Mouse (Mus musculus) heart, embryonic 14.5 days (tissue): ENCODE data around the gene E130114P18Rik. TPM values are rescaled to one million over a fixed set of nuclear protein-coding genes. Genes with fewer than 3 reads are reported as not detected.

Source experiments
- ATAC-seq: fragments of 200-750 bp; cut with Nextera tagmentation; 2 replicates; pipeline ENCODE4 v1.8.0; 2017; ENCODE audit warnings: low read depth, moderate TSS enrichment; ENCODE audit not compliant: insufficient number of reproducible peaks, insufficient read depth, low FRiP score
- H3K27ac ChIP-seq, 2 experiments: fragments of 200-500 bp in 1 of 2; fragments of 300-500 bp in 1 of 2; sonication (generic) in 1 of 2; replicated peaks in 1 of 2; 2 replicates each; pipeline ENCODE4 v1.5.1; 2012 to 2014; ENCODE audit warnings: low read depth in 2 of 2, low read length in 2 of 2, control low read depth in 1 of 2, mild to moderate bottlenecking in 1 of 2, mixed read lengths in 1 of 2; ENCODE audit not compliant: control insufficient read depth in 1 of 2, insufficient read depth in 1 of 2
- H3K27me3 ChIP-seq: fragments of 300-500 bp; sonication (generic); 2 replicates; pipeline ENCODE4 v1.6.1; 2014; ENCODE audit warnings: mild to moderate bottlenecking, low read length, control low read depth; ENCODE audit not compliant: control insufficient read depth, insufficient read depth
- H3K36me3 ChIP-seq: fragments of 300-500 bp; sonication (generic); 2 replicates; pipeline ENCODE4 v1.6.1; 2014; ENCODE audit warnings: mild to moderate bottlenecking, control low read depth, low read length, mixed read lengths; ENCODE audit not compliant: control insufficient read depth, insufficient read depth
- H3K4me1 ChIP-seq, 2 experiments: fragments of 200-500 bp in 1 of 2; fragments of 300-500 bp in 1 of 2; sonication (generic) in 1 of 2; 2 replicates each; pipeline ENCODE4 v1.6.1; 2012 to 2014; ENCODE audit warnings: low read length in 2 of 2, control low read depth in 1 of 2, mixed read lengths in 1 of 2; ENCODE audit not compliant: control insufficient read depth in 2 of 2, insufficient read depth in 2 of 2
- H3K4me2 ChIP-seq: fragments of 300-500 bp; sonication (generic); 2 replicates; pipeline ENCODE4 v1.6.1; 2014; ENCODE audit warnings: mild to moderate bottlenecking, low read length
- H3K4me3 ChIP-seq, 2 experiments: fragments of 200-500 bp in 1 of 2; fragments of 300-500 bp in 1 of 2; sonication (generic) in 1 of 2; 2 replicates each; pipeline ENCODE4 v1.5.1; 2012 to 2014; ENCODE audit warnings: low read length in 2 of 2, mild to moderate bottlenecking in 2 of 2, control low read depth in 1 of 2, low read depth in 1 of 2, moderate library complexity in 1 of 2; ENCODE audit not compliant: control insufficient read depth in 1 of 2, insufficient read depth in 1 of 2
- H3K9ac ChIP-seq: fragments of 300-500 bp; sonication (generic); 2 replicates; pipeline ENCODE4 v1.6.1; 2014; ENCODE audit warnings: mild to moderate bottlenecking, low read length
- H3K9me3 ChIP-seq: fragments of 300-500 bp; sonication (generic); 2 replicates; pipeline ENCODE4 v1.6.1; 2016; ENCODE audit warnings: low read length, control low read depth; ENCODE audit not compliant: control insufficient read depth
- WGBS: fragments of 180-500 bp; shearing (Covaris S2); extraction: QIAGEN DNeasy Blood & Tissue Kit; methylation state at CpG from one replicate; pipeline ENCODE4 v1.1.7; 2014; 5-methylcytosine and 5-hydroxymethylcytosine counted together
- polyA plus RNA-seq: library from polyadenylated mRNA; unstranded; fragments of >200 nt; fragmentation: Nextera tagmentation; extraction: Ambion mirVana; gene quantifications from 2 replicates; pipeline ENCODE4 v1.2.1, GENCODE M21; 2014

Gene E130114P18Rik
- polyA plus RNA-seq, 1 experiment from 2014 or later, result 0.59 TPM

GRCm38 (mm10) chr4:97636569-97636968, 141.3 kb downstream of the E130114P18Rik start:
- no peak overlapping the region for H3K9ac ChIP-seq
- H3K27ac ChIP-seq, result no peak overlapping the region
- no peak for ATAC-seq
- peaks cover 7% of the 10 kb centered on the region in 2 experiments; a peak in 3 of 4 replicates for H3K4me1 ChIP-seq
- no peak overlapping the region for H3K4me3 ChIP-seq
- no peaks in the 10 kb centered on the region for H3K27me3 ChIP-seq
- no peak overlapping the region for H3K4me2 ChIP-seq
- no peaks in the 10 kb centered on the region for H3K9me3 ChIP-seq
- WGBS, result 87% methylated on average over 1 of the region's 1 CpGs
- no peaks in the 10 kb centered on the region for H3K36me3 ChIP-seq

GRCm38 (mm10) chr4:97635757-97636292, 142.1 kb downstream of the E130114P18Rik start:
- Histone ChIP-seq H3K27ac (no peak overlapping the region), H3K4me1 (peaks cover 7% of the 10 kb centered on the region in 2 experiments; a peak in 3 of 4 replicates), H3K9ac (no peak overlapping the region), H3K4me3 (no peak overlapping the region), H3K36me3 (no peaks in the 10 kb centered on the region), H3K4me2 (no peak overlapping the region), H3K9me3 (no peaks in the 10 kb centered on the region), H3K27me3 (no peaks in the 10 kb centered on the region)
- ATAC-seq, result no peak
- 62% methylated on average over 1 of the region's 1 CpGs for WGBS

- H3K27me3 ChIP-seq, result no peaks in the 10 kb centered on the region
- no peak overlapping the region for H3K4me2 ChIP-seq
- H3K36me3 ChIP-seq, result no peaks in the 10 kb centered on the region
- no peak overlapping the region for H3K9ac ChIP-seq
- no peak for ATAC-seq
- no peak overlapping the region for H3K4me3 ChIP-seq
- H3K4me1 ChIP-seq, result peaks cover 7% of the 10 kb centered on the region in 2 experiments; a peak in 3 of 4 replicates
- 57% methylated on average over 6 of the region's 6 CpGs for WGBS
- no peak overlapping the region for H3K27ac ChIP-seq
- no peaks in the 10 kb centered on the region for H3K9me3 ChIP-seq
Observed at GRCm38 (mm10) chr4:97635296-97635755, 142.6 kb downstream of the E130114P18Rik start.

GRCm38 (mm10) chr4:97628881-97629605, 148.8 kb downstream of the E130114P18Rik start:
- no peak for ATAC-seq
- no peak overlapping the region for H3K4me3 ChIP-seq
- H3K4me1 ChIP-seq, result peaks cover 0 to 2% of the 10 kb centered on the region in 2 experiments; a peak in 2 of 4 replicates
- H3K4me2 ChIP-seq, result no peak overlapping the region
- H3K9me3 ChIP-seq, result no peaks in the 10 kb centered on the region
- no peak overlapping the region for H3K27ac ChIP-seq
- no peak overlapping the region for H3K9ac ChIP-seq
- H3K36me3 ChIP-seq, result no peaks in the 10 kb centered on the region
- 38% methylated on average over 14 of the region's 14 CpGs for WGBS
- H3K27me3 ChIP-seq, result 0 out of 2 replicates have a peak, but pooled peaks cover 5% of the 10 kb centered on the region

GRCm38 (mm10) chr4:97626002-97626720, 151.7 kb downstream of the E130114P18Rik start:
- H3K36me3 ChIP-seq, result no peaks in the 10 kb centered on the region
- 48% methylated on average over 16 of the region's 16 CpGs for WGBS
- no peak overlapping the region for H3K4me2 ChIP-seq
- no peaks in the 10 kb centered on the region for H3K9me3 ChIP-seq
- no peak for ATAC-seq
- H3K4me3 ChIP-seq, result no peak overlapping the region
- 0 out of 2 replicates have a peak, but pooled peaks cover 5% of the 10 kb centered on the region for H3K27me3 ChIP-seq
- H3K4me1 ChIP-seq, result peaks cover 0 to 2% of the 10 kb centered on the region in 2 experiments; a peak in 2 of 4 replicates
- no peak overlapping the region for H3K27ac ChIP-seq
- H3K9ac ChIP-seq, result no peak overlapping the region

GRCm38 (mm10) chr4:97623165-97623564, 154.7 kb downstream of the E130114P18Rik start:
- Histone ChIP-seq H3K4me2 (no peak overlapping the region), H3K36me3 (no peaks in the 10 kb centered on the region), H3K4me3 (no peak overlapping the region), H3K4me1 (peaks cover 6 to 8% of the 10 kb centered on the region in 2 experiments), H3K27me3 (no peaks in the 10 kb centered on the region), H3K9ac (no peak overlapping the region), H3K9me3 (no peaks in the 10 kb centered on the region), H3K27ac (no peak overlapping the region)
- no peak for ATAC-seq
- 75% methylated on average over 5 of the region's 5 CpGs for WGBS

GRCm38 (mm10) chr4:97621731-97622130, 156.1 kb downstream of the E130114P18Rik start:
- no peaks in the 10 kb centered on the region for H3K36me3 ChIP-seq
- WGBS, result 68% methylated on average over 4 of the region's 4 CpGs
- H3K9ac ChIP-seq, result no peak overlapping the region
- no peaks in the 10 kb centered on the region for H3K9me3 ChIP-seq
- H3K27me3 ChIP-seq, result no peaks in the 10 kb centered on the region
- H3K27ac ChIP-seq, result no peak overlapping the region
- no peak overlapping the region for H3K4me3 ChIP-seq
- H3K4me1 ChIP-seq, result peaks cover 6 to 8% of the 10 kb centered on the region in 2 experiments
- no peak overlapping the region for H3K4me2 ChIP-seq
- ATAC-seq, result no peak
